Mouse (Mus musculus): ENCODE results near the gene Pkig.
A peak's percentile ranks its signal among the peaks of the same experiment; 100 is the strongest.

Gene Pkig

DNA sequence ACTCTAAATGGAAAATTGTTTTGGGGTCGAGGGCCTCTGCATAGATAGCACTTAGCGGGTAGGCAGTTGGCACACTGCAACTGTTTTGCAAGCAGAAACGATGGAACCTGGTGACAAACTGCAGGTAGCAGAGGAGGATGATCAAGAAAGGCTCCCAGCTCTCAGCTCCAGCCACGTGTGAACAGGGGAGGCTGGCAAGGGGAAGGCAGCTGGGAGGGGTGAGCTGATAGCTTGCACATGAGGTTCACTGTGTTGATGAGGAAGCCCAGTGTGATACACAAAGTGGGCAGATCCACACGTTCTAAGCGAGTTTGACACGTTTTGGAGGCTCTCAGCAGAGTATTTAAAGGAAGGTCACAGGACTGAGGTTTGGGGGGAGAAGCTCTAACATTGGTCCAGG lies 54.3 kb downstream of the Pkig start:
- peak; percentile 95 for DNase-seq

DNA sequence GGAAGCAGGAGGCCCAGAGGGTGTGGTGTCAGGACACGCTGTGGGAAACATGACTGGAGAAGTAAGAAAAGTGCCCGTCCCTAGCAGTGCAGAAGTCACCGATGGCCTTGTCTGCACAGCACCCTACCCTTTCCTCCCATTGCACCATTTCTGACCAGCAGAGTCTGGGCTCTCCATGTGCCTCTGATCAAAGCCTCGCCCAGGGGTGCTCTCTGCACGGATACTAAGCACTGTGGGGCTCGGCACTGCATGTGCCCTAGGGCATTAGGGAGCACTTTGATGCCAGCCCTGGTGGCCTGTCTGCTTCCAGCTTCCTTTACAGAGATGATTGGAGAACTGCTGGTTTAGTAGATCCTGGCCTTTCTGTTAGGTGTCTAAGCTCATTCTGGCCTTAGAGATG lies 54.7 kb downstream of the Pkig start:
- DNase-seq: peak; percentile 94

DNA sequence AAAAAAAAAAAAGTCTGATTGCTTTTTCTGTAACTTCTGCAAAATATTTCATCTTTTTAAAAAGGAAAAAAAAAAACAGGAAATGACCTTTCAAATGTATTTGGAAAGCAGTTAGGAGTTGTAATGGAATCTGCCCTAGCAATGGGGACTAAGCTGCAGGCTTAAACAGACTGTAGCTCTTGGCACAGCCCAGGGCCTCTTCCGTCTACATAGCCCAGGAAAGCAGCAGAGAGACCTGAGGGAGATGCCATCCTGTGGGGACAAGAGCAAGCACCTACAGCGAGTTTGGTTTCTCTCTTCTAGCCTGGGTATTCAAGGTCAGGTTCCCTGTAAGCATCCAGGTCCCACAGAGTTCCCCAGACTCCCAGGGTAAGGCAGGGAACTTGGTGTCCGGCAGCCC lies 55.2 kb downstream of the Pkig start:
- peak; percentile 94 for DNase-seq

DNA sequence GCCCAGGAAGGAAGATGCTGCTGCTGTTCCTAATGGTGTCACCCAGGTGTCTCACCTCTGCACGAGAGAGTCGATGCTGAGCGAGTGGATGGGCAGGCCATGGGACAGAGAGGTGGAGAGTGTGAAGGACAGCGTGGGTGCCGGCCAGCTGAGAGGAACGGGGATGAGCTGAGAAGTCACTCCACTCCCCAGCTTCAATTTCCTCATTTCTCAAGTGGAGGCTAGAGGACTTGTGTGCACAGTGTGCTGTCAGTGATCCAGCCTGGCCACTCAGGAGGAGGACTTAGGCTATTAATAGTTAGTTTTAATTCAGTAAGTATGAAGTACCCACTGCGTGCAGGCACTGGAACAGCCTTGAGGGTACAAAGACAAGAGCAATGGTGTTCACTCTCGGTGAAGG lies 58.3 kb downstream of the Pkig start:
- peak; percentile 96 for DNase-seq

DNA sequence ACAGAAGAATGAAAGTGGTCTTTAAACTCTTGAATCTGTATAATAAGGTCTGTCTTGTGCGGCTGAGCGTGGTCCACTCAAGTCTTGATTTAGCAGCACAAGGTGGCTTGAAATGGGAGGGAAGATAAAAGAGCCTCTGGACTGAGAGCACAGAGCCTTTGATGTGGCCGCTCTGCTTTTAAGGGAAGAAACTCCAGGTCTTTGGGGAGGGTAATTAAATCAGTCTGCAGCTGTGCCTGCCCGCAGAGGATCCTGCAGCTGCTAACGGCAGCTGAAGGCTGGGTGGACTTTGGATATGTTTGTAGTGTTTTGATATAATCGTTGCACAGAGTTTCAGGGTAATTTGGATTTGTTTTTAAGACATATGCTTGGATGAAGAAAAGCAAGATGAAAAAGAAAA lies 58.7 kb downstream of the Pkig start:
- peak; percentile 90 for DNase-seq

DNA sequence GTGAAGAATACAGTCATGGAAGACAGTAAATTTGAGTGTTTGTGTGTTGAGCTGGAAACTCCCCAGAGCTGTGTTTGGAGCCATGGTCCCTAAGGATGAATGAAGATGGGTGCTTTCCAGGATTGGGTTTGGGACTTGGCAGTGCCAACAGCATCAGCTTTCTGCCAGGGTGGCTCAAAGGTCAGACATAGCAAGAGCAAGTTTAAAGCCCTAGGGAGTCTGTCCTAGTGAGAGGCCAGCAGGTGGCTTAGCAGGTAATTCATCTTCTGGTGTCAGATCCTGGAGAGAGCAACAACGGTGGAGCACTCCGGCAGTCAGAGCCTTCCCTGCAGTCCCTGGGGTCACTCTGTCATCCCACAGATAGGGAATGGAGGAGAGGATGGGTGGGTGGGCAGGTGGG lies 60.3 kb downstream of the Pkig start:
- no peak for DNase-seq

DNA sequence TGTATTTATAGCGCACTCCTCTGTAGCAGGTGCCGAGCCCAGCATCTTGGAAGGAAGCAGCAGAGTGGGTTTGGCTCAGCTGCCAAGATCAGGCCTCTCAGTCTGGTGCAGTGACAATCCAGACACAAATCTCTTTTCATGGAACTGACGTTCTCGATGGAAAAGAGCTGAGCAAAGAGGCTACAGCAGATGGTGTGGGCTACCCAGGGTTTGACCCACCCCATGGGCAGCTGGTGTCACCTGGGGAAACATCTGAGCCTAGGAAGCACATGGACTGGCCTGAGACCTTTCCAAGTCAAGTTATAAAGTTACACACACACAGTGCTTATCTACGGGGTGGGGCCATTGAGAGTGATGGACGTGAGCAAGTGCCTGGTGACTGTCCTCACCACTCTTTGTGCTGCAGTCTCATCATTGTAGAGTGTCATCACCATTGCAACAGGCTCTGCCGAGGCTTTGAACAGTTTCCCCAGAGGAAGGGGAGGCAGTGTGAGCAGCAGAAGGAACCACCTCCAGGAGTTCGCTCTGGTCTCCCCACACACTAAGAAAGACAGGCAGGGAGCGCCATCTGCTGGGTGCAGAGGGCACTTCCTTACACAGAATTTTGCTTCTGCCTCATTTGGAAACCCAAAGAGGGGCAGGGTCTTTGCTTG lies 60.9 kb downstream of the Pkig start:
- peak; percentile 97 for DNase-seq

DNA sequence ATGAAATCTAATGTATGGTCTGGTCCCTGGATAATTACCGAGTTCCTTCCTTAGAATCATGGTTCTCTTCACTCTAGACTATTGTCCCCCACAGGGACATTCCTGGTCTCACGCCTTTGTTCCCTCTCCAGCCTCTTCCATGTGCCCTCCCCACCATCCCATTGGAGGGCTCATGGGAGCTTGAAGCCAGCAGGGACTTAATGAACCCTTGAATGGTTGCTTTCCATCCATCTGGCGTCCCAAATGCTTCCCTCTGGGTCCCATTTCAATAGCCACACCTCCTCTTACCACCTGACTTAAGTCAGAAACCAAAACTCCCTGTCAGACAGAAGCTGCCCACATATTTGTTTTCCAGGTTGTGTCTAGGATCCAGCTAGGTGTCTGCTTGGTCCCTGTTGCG lies 61.4 kb downstream of the Pkig start:
- DNase-seq: no peak

DNA sequence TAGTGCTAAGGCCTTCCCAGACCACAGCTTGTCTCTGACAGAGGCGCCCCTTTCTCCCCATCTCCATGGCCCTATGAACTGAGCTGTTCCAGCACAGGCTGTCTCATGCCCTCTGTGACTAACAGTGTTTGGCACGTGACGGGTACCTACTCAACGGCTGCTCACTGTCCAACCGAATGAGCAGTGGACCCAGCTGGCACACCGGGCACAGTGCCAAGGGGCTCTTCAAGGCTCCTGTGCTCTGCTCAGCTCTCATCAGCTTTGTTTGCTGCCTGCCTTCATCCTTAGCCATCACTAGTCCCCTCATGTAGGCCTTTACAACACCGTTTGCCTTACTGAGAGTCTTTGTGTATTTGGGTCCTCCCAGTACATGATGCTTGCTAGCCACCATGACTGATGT lies 64.4 kb downstream of the Pkig start:
- peak; percentile 93 for DNase-seq

DNA sequence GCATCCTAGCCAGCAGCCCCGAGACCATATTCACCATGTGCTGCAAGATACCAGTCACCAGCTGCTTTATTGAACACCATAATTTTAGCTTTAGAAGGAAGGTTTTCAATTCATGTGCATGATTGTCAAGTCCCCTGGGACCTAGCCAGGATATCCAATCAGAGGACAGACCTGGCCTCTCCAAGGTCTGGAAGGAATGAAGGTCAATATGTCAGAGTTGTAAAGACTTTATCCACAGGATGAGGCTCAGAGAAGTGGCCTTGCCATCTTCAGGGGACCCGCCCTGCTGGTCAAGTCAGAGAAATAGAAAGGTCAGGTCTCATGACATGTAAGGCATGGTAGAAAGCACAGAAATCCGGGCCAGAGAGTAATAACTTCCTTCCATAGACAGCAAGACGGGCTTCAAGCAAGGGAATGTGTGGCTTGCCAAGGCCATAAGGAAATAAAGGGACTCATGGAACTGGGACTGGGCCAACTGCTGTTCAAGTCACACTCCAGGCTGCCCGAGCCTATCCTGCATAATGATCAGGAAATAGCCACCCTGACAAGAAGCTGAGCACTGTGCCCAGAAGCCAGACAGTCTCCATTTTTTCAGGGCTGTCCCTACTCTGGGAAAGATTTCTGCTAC lies 68.7 kb downstream of the Pkig start:
- no peak for DNase-seq

DNA sequence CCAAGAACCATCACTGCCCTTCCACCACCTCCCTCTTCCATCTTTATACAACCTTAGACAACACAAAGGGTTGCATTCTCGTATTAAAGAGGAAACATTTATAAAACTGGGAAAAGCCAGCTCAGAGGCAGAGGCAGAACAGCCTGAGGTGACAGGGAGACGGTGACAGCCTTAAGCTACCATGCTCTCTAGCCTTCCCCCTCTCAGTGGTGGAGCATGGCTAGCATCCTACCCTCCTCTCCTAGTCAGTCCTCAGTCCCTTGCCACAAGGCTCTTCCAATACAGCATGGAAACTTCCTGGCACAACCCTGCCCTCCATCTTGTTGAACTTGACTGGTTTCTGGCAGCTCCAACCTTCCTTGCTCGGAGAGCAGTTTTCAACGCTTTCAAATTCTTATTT lies 70.1 kb downstream of the Pkig start:
- no peak for DNase-seq

DNA sequence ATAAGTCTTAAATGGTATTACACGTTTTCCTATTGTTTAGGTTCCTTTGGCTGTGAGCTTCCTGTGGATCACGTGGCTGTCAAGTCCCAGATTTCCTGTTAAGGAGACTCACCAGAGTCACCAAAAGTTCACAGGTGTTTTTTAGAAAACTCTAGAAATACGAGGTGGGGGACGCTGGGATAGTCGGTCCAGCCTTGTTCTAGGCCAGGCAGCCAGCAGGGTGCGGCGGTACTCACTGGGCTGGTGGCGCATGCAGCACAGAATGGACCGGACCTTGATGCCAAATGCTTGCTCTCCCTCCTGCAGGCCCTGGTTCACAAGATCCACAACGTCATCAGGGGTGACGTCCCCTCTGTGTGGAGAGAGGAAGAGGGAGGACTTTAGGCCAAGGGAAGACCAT lies 73.8 kb downstream of the Pkig start:
- DNase-seq: peak; percentile 93

DNA sequence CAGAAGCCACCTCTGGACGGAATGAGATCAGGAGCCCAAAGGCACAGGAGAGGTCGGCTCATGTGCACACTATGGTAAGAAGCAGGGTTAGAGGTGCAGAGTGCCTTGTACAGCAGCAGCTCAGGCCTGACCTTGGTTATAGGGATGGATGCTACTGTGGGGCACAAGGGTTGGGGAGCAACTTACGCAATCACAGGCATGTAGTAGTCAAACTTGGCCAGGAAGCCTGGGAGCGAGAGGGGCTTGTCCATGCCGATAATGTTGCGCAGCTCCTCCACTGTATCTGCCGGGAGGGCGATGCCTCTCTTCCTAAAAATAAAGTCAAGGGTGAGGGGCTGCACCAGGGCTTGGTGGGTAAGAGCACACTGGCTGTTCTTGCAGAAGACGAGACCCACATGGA lies 77.0 kb downstream of the Pkig start:
- DNase-seq: peak; percentile 89

DNA sequence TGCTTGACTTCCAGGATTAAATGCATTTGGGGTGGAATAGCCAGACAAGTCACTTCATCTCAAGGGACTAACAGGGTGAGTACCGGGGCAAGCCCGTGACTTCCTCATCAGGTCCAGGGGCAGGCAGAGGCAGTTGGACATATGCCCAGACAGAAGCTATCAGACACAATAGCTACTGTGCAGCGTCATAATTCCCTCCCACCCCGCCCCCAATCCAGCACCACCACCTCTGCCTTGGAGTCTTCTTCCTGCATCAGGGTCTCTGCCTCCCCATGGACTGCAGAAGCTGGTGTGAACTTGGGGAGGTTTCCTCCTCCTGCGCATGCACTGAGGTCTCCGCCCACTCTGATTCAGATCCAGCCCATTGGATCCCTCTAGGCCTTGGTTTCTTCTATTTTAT lies 77.8 kb downstream of the Pkig start:
- peak; percentile 99 for DNase-seq

DNA sequence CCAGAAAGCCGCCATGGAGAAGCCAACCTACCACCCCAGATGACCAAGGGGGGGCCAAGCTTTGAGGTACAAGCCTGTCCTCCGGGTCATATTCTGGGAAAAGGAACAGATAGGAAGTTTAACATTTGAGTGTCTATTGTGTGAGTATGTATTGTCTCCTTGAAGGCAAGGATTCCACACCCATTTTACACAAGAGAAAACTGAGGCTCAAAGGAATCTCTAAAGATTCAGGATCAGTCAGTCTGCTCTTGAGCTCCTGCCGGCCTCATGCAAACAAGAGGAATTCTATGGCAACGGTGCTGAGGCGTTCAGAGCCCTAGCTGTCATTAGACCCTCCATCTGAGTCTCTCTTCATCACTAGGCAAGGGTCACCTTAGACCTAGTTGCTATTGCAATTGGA lies 84.5 kb downstream of the Pkig start:
- no peak for DNase-seq

DNA sequence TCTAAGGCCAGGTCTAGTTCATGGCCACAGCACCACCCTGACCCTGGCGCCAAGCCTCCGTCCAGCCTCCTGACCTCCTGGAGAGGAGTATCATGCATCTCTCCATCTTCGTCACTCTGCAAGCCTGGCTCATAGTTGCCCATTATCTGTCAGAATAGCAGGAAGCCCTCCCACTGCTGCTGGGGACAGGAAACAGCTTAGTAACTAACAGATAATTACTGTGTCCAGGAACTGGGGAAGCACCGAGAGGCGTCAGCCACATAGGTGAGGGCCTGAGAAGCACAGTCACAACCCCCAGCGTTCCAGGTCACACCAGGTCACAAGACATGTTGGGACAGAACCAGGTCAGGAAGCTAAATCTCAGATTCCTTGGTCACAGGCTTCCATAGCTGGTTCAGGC lies 85.2 kb downstream of the Pkig start:
- no peak for DNase-seq

DNA sequence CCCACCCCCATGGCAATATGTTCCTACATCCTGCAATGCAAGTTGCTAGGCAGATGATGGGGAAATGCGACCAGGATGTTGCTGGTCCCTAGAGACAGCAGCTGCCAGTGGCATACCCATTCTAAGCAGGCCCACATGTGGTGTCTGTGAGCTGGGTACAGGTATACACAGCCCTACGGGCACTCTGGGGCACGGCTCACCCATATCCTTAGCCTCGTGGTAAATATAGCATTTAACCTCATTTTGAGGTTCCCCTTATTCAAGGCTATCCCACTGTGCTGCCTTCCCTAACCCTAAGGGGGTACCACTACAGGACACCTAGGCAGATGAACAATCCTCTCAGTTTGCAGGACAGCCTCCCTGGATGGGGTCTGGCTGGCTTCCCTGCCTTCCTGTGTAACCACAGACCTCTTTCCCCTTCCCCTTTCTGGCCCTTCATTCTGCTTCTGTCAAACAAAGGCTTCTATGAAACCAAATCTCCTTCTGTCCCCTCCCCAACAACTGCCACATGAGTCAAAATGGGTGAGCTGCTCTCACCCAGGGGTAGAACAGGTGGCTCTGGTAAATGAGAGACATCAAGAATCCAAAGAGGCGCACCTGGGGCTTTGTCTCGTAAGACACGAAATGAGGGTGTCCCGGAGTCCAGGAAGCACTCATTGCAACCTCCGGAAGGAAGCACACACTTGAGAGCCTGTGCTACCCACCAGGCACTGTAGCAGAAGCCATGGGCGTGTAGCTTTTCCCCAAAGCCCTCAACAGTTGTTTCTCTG lies 86.8 kb downstream of the Pkig start:
- DNase-seq: no peak

DNA sequence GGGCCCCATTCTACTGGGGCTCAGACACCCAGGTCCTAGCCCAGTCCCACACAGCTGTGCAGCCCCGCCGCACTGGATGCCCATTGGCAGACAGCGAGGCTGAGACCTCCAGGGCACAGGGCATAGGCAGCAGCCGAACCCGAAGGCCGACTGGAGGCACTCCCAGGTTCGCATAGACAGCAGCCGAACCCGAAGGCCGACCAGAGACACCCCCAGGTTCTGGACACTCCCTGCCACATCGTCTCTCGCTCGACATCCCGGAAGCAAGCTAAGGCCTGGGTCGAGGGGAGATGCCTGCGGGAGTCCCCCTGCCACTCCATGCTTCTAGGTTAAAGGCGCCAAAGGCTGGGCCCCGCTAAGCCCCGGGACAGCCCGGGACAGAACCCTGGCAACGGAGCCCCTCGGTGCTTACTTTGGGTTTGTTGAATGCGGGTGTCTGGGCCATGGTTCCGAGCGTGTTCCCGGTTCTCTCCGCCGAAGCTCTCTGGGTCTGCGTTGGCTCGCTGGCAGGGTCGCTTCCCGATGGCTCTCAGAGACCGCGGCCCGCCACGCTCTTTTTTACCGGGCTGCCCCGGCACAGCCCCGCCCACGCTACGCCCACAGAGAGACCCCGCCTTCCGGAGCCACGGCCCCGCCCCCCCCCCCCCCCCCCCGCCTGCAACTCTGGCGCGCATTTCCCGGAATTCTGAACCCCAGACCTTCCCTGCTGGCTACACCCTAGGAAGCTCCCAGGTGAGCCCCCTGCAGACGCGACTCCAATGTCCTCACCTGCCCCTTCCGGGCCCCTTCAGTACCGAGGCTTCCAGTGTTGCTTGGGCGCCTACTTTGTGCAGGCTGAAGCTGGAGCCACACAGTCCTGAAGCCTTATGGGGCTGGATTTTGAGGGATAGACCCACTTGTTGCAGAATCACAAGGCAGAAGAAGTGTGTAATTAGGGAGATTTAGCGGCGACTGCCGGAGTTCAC lies 91.7 kb downstream of the Pkig start, which contains the start of gene Ada:
Gene Ada, minus strand, starts transcription at position 593 of the 965 bp plus-strand sequence.
- peak; percentile 95 for DNase-seq

DNA sequence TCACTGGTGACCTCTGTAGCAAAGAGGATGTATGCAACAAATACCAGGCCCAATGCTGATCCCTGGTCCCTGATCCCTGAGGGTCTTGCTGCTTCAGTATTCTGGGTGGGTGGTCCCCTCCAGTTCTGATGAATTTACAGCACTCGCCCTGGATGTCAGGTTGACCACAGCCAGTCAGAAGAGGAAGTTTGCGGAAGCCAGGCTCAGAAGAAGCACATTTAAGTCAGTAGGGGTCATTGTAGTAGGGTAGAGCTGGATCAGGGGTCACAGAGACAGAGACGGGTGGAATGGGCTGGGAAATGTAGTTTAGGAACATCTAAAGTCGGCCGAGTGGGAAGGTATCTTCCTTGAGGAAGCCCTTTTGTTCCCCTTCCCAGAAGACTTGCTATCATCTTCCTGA lies 96.0 kb downstream of the Pkig start:
- no peak for DNase-seq

DNA sequence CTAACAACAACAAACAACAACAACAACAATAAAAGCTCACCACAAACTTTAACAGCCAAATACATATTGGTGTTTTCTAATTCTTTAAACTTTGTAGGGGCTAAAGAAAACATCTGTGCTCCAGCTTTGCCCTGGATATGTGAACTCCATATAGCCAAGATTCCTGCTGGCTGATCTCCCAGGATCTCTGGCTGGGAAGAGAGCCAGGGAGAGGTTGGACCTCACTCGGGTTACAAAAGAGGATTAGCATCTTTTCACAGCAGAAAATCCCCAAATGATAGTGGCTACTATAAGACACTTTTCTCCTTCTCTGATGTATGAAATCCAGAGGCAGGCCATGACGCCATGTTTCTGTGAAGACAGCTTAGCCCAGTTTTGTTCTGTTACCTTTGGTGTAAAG lies 98.5 kb downstream of the Pkig start:
- DNase-seq: peak; percentile 95

DNA sequence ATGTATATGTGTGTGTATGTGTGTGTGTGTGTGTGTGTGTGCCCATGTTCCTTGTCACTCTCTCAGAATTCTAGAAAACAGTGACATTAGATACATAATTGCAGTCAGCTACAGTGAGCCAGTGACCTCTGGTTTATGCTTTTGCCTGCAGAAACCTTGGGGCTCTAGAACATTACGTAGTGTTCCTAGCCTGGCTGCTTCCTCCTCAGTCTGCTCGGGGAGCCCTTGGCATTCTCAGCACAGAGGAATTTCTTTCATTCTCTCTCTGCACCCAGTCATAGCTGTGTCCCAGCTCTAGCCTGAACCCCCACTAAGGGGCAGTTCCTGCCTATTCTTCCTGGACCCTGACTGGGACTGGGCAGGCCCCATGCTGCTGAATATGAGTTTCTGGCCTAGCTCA lies 100.0 kb downstream of the Pkig start:
- no peak for DNase-seq

DNA sequence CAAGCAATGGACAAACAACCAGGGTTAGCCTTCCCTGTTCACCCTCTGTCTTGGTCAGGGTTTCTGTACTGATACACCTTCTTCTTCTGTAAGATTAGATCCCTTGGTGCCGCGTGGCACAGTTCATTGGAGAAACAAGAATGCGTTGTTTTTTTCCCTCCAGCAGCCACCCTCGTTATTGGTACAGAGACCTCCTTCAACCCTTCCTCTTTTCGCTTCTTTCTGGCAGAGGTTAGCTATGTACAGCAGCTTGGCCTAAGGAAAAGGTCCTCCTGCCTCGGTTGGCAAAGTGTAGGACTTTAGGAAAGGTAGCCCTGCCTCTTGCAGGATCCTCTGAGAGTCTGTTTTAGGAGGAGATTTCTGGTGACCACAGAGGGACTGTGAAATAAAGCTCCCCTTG lies 102.4 kb downstream of the Pkig start:
- DNase-seq: no peak

DNA sequence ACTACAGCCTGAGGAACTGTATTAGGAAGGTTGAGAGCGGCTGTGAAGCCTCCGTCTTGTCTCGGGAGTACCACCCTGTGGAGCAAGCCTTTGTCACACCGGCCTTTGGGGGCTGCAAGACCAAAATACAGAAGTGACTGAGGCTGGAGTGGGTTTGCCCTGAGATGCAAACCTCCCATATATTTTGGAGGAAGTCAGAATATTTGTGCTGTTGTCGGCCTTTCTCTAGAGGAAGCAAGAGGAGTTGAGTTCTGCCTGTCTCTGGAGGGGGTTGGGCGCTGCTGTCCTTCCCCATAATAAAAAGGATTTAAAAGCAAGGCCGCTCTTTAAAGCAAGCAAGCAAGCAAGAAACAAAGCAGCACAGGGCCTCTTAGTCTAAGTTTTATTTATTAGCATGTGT lies 103.2 kb downstream of the Pkig start:
- peak; percentile 93 for DNase-seq
